Mouse (Mus musculus): ENCODE measurements around the gene Kif18a. TPM values are rescaled to one million over a fixed set of nuclear protein-coding genes. Genes with fewer than 3 reads are reported as not detected.

Kif18a gene
- total RNA-seq, 2 experiments from 2014 or later: 0.48 to 0.70 TPM

- no peak overlapping the region for H3K4me3 ChIP-seq
- no peak overlapping the region for H3K27ac ChIP-seq
- no peak for TF ChIP-seq CTCF (IDR thresholded peaks at IDR 0.05)
- intact Hi-C loops (cut with DNase I): no loop called here
- no peak for DNase-seq
These were observed 109.4 kb downstream of the Kif18a start for GRCm38 (mm10) chr2:109389977-109390376.

Other genes with a start within 250 kb of the Kif18a start
- 1 to 10 TPM; 3.2 to 7.9 TPM for gene Mettl15, start within 50 bp of the Kif18a start, total RNA-seq (2021)

Measured in gastrocnemius, adult 2 months (tissue).